Mouse (Mus musculus): ENCODE results near the gene Tmtc3. TPM values are rescaled to one million over a fixed set of nuclear protein-coding genes. Genes with fewer than 3 reads are reported as not detected.
A peak's percentile ranks its signal among the peaks of the same experiment; 100 is the strongest.

The Tmtc3 gene
- polyA plus RNA-seq (2016; fragmentation: Nextera tagmentation; extraction: Ambion mirVana) = 20.0 and 20.5 TPM in 2 replicates

DNA sequence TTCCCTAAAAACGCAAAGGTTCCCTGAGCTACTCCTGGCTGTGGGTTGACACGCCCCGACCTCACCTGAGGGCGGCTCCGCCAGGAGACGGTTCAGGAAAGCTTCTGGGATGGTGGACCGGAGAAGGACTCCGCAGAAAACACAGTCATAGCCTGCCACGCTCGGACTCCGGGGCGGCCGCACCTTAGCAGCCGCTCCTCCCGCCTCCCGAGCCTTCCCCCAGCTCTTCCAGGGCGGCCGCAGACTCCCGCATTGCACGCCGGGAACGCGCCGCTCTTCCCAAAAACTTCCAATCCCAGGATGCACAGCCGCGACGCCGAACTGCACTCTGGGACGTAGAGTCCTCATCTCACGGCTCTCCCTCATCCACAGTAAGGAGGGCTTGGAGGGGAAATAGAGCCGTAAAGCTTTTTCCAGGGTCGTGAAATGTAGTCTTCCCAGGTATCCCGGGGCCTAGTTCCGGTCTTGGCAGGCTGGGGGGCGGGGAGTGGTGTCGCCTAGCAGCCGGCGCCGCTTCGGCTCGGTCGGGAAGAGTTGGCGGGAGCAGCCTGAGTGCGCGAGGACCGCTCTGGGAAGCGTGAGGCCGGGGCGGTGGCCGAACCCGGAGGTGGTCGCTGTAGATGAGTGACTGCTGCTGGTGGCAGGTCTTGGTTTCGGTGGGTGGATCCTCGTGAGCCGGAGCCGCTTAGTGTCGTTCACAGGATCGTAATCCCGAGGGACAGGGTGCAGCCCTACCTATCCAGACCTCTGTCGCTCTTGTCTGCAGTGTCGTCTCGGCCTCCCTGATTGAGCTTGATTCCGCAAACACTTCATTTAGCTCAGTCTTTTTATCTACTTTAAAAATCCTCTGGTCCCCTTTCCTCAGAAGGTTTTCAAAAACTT, at the start of gene Tmtc3, which contains the start of gene Cep290:
Tmtc3 (minus strand) TSS at position 254 of the 882 bp plus-strand sequence.
Cep290 (plus strand) TSS at position 462 of the 882 bp plus-strand sequence.
- Histone ChIP-seq H3K36me3 (replicated peaks) (no peaks in the 10 kb centered on the region), H3K9ac (peak within 1 kb of the TSS; percentile 76), H3K27me3 (no peaks in the 10 kb centered on the region), H3K9me3 (no peaks in the 10 kb centered on the region), H3K4me3 (replicated peaks) (peak within 1 kb of the TSS; percentile 74), H3K27ac (peak within 1 kb of the TSS; percentile 76), H3K4me1 (peaks cover 15% of the 10 kb centered on the region), H3K4me2 (peak within 1 kb of the TSS; percentile 74)
- peak; percentile 98 for ATAC-seq (ENCODE audit: low FRiP score)
- under 1% methylated on average over 63 of the region's 63 CpGs for WGBS

DNA sequence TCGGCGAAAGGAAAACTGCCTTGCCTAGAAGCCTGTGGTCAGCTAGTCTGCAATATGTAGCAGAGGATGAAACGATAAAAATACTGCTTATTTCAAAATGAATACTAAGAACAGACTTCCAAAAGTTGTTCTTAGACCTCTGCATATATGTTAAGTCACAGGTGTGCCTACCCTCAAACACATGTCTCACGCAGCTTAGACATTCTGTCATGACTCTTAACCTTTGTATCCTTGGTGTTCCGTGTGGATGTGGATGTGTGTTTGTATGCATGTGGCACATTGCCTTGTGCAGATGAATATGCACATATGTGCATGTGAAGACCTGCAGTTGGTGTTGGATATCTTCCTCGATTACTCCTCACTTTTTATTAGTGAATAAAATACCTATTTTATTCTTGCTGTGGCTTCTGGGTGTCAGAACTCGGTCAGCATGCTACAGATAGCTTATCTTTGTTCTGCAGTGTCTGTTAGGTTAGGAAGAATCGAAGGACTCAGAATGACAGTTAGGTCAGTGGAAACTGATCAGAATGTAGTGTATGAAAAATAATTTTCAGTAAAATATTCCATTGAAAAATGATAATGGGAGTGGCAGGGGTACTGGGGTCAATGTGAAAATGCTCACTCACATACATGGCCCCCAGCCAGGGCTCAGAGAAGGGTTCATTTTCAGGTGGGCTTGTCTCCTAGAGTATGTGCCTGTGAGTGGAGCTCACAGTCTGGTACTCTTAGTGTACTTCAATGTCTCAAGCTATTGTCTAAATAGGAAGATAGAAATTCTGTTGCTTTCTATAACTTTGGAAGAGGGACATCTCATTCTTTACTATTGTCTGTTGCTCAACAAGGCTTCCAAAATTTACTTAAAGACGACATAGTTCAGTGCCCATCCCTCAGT, 37.6 kb upstream of the Tmtc3 start:
- no peaks in the 10 kb centered on the region for H3K4me1 ChIP-seq
- ATAC-seq (ENCODE audit: low FRiP score) = no peak

DNA sequence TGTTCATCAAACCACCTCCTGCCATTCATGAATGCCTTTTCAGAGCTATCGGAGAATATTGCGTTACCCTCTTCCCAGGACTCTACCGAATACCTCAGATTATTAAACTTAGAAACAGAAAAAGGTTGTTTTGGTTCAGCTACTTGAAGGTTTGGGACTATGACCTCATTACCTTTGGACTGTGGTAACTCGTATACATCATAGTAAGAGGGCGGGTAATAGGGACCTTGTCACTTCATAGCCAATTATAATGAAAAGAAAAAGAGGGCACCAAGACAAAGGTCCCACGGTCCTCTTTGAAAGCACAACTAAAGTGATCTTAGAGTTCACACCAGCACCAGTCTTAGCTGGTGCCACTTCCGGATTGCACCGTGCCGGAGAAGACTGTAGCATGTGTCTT, 35.2 kb upstream of the Tmtc3 start:
- Histone ChIP-seq H3K9me3 (no peaks in the 10 kb centered on the region), H3K4me1 (no peaks in the 10 kb centered on the region), H3K4me2 (no peak overlapping the region), H3K27ac (no peak overlapping the region), H3K27me3 (no peaks in the 10 kb centered on the region), H3K9ac (no peak overlapping the region), H3K4me3 (replicated peaks) (no peak overlapping the region), H3K36me3 (replicated peaks) (peaks cover 11% of the 10 kb centered on the region)
- 71% methylated on average over 9 of the region's 9 CpGs for WGBS
- no peak for ATAC-seq (ENCODE audit: low FRiP score)

More for the DNA sequence above, 37.6 kb upstream of the Tmtc3 start:
- H3K9ac ChIP-seq = no peak overlapping the region
- no peak overlapping the region for H3K4me3 ChIP-seq (replicated peaks)
- H3K27me3 ChIP-seq = no peaks in the 10 kb centered on the region
- no peaks in the 10 kb centered on the region for H3K9me3 ChIP-seq
- no peak overlapping the region for H3K27ac ChIP-seq
- H3K36me3 ChIP-seq (replicated peaks) = peaks cover 7% of the 10 kb centered on the region
- no peak overlapping the region for H3K4me2 ChIP-seq
- WGBS = 92% methylated on average over 9 of the region's 9 CpGs

DNA sequence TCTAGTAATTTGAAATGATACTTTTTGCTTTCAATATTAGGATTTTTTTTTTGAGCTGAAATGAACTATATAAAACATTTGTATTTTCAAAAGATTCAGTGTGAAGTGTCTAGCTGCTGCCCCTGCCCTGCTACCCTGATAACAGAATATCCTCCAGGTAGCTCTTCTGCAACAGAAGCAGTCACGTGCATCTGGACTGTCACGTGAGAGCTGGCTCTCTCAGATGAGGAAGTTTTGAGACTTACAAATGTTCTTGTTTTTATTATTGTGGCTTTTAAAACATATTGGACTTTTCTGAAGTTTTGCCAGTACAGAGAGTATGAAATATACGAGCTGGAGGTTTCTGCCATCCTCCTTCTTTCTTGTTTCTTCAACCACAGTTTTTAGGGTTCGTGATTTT, 34.5 kb upstream of the Tmtc3 start:
- H3K27me3 ChIP-seq = no peaks in the 10 kb centered on the region
- H3K4me3 ChIP-seq (replicated peaks) = no peak overlapping the region
- 91% methylated on average over 4 of the region's 4 CpGs for WGBS
- no peak overlapping the region for H3K4me2 ChIP-seq
- H3K4me1 ChIP-seq = no peaks in the 10 kb centered on the region
- H3K36me3 ChIP-seq (replicated peaks) = peaks cover 11% of the 10 kb centered on the region
- H3K9me3 ChIP-seq = no peaks in the 10 kb centered on the region
- ATAC-seq (ENCODE audit: low FRiP score) = no peak
- no peak overlapping the region for H3K9ac ChIP-seq
- H3K27ac ChIP-seq = no peak overlapping the region

DNA sequence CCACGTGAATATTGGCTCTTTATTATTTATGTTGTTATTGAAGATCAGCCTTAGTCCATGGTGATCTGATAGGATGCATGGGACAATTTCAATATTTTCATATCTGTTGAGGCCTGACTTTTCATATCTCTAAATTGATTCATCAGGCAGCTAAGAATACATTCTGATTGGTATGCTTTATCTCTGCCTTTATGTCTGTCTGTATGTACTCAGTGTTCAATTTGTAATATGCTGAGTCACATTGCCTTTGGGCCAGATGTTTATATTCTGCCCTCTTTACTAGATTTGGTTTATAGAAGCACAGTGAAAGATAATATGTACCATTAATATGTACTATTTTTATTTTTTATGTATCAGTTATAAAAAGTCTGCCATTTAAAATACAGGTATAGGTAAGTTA, 21.0 kb upstream of the Tmtc3 start:
- H3K9ac ChIP-seq = no peak overlapping the region
- WGBS = 89% methylated on average over 1 of the region's 1 CpGs
- no peak for ATAC-seq (ENCODE audit: low FRiP score)

DNA sequence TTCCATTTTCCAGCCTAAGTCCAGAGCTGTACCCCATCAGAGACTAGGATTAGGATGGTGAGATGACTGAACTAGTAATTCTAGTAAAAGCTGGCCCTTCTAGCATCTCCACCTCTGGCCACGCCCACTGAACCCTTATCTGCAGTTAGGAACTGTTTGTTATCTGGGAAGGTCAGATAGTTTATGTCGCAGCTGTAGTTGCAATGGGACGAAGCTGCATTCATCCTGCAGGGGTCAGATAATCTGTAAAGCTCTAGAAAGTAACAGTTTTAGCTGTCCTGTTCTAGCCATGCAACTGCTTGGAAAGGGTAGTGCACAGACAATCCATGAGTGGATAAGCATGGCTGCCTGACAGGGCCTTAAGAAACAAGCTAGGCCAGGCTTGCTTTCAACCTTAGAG, 11.2 kb upstream of the Tmtc3 start:
- H3K9me3 ChIP-seq = no peaks in the 10 kb centered on the region
- WGBS = 90% methylated on average over 3 of the region's 3 CpGs
- H3K36me3 ChIP-seq (replicated peaks) = peaks cover 31% of the 10 kb centered on the region
- H3K9ac ChIP-seq = no peak overlapping the region
- no peak for ATAC-seq (ENCODE audit: low FRiP score)
- H3K27ac ChIP-seq = no peak overlapping the region
- no peaks in the 10 kb centered on the region for H3K4me1 ChIP-seq
- H3K4me2 ChIP-seq = no peak overlapping the region
- H3K27me3 ChIP-seq = no peaks in the 10 kb centered on the region
- no peak overlapping the region for H3K4me3 ChIP-seq (replicated peaks)

More for the DNA sequence above, 21.0 kb upstream of the Tmtc3 start:
- Histone ChIP-seq H3K9me3 (no peaks in the 10 kb centered on the region), H3K36me3 (replicated peaks) (peaks cover 15% of the 10 kb centered on the region; the same call in 1 of the 2 replicates), H3K4me3 (replicated peaks) (no peak overlapping the region), H3K4me2 (no peak overlapping the region), H3K4me1 (no peaks in the 10 kb centered on the region), H3K27ac (no peak overlapping the region), H3K27me3 (no peaks in the 10 kb centered on the region)

DNA sequence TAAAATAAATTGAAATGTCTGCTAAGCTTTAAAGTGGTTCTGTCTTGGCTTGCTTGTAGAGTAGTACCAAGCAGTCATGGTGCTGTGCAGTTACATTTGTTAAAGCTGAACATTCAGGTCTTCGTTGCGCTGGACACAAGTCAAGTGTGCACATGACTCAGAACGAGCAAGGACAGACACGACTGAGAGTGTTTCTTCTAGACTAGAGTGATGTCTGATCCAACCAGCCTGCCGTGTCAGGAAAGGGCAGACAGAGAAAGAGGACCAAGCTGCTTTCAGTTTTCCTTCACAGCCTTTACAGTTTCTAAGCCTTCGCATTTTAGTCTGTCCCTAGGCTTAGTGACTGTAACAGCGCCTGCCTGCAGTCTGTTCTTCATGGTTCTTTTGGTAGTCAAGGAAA, 4.8 kb upstream of the Tmtc3 start:
- no peak for ATAC-seq (ENCODE audit: low FRiP score)
- Histone ChIP-seq H3K4me2 (no peak overlapping the region), H3K9me3 (no peaks in the 10 kb centered on the region), H3K36me3 (replicated peaks) (peaks cover 15% of the 10 kb centered on the region), H3K27me3 (no peaks in the 10 kb centered on the region), H3K27ac (no peak overlapping the region), H3K9ac (no peak overlapping the region), H3K4me1 (peaks cover 11% of the 10 kb centered on the region; the same call in 1 of the 2 replicates), H3K4me3 (replicated peaks) (no peak overlapping the region)
- WGBS = 93% methylated on average over 7 of the region's 7 CpGs

DNA sequence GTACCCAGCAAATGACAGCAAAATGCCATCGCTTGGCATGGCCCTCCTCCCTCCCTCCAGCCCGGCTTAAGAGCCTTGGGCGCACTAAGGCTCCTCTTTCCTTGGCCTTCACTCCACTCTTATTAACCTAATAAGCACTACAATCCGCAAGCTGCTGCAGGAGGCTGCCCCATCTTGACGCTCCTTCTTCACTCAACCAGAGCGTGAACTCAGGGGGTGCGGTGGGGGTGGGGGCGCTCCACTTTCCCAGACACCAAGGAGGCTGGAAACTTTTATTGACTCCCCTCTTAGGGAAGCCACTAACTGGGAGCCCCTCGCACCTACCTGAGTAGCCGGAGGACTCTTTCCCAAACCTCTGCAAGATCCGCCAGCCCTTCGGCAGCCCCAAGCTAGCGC, 451 bp downstream of the Tmtc3 start:
- no peak for ATAC-seq (ENCODE audit: low FRiP score)
- no peaks in the 10 kb centered on the region for H3K27me3 ChIP-seq
- peak overlapping the region; percentile 76 for H3K27ac ChIP-seq
- peak overlapping the region; percentile 76 for H3K9ac ChIP-seq
- H3K4me2 ChIP-seq = peak overlapping the region; percentile 74
- no peaks in the 10 kb centered on the region for H3K9me3 ChIP-seq
- 0% methylated on average over 13 of the region's 13 CpGs for WGBS
- peak overlapping the region; percentile 74 for H3K4me3 ChIP-seq (replicated peaks)
- no peaks in the 10 kb centered on the region for H3K36me3 ChIP-seq (replicated peaks)
- H3K4me1 ChIP-seq = peaks cover 15% of the 10 kb centered on the region

DNA sequence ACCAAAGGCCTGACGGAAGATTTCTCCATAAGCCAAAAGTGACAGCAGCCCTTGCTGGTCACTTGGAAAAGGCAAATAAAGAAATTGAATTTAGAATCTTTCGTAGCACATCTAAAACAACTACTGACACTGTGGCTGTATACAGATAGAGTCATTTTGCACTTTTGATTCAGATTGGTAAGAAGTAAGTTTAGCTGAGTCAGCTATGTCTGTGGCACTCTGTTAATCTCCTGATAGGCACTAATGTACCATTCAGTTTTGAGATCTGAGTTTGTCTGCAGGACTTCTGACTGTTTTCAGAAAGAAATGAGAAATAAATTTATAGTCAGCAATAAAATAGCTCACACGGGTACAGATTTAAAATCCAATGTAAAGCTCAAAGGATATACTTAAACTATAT, 7.6 kb downstream of the Tmtc3 start:
- no peak overlapping the region for H3K9ac ChIP-seq
- H3K4me2 ChIP-seq = no peak overlapping the region
- no peaks in the 10 kb centered on the region; the same call in 1 of the 2 replicates for H3K4me1 ChIP-seq
- 93% methylated on average over 3 of the region's 3 CpGs for WGBS
- ATAC-seq (ENCODE audit: low FRiP score) = no peak
- no peaks in the 10 kb centered on the region for H3K27me3 ChIP-seq
- no peak overlapping the region for H3K27ac ChIP-seq
- H3K36me3 ChIP-seq (replicated peaks) = peaks cover 17% of the 10 kb centered on the region
- no peak overlapping the region for H3K4me3 ChIP-seq (replicated peaks)
- H3K9me3 ChIP-seq = no peaks in the 10 kb centered on the region

DNA sequence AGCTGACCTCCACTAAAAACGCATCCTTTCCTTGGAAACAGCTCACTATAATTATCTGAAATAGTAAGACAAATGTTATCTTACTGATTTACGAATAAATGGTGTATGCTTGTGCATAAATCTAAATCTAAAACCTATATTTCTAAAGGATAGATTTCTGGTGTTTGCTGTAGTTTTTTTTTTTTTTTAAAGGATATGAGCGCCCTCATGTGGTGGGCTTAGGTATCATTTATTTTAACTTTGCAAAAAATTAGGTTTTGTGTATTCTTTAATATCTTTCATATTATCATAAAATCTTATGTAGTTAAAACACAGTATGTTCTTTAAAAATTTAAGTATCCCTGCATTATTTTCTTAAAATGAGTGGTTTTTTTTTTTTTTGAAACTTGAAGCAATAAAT, 12.1 kb downstream of the Tmtc3 start:
- no peak overlapping the region for H3K9ac ChIP-seq
- no peaks in the 10 kb centered on the region for H3K27me3 ChIP-seq
- H3K4me2 ChIP-seq = no peak overlapping the region
- no peak overlapping the region for H3K27ac ChIP-seq
- WGBS = 60% methylated on average over 3 of the region's 3 CpGs
- no peaks in the 10 kb centered on the region for H3K9me3 ChIP-seq
- H3K36me3 ChIP-seq (replicated peaks) = peaks cover 31% of the 10 kb centered on the region
- H3K4me3 ChIP-seq (replicated peaks) = no peak overlapping the region
- H3K4me1 ChIP-seq = no peaks in the 10 kb centered on the region
- no peak for ATAC-seq (ENCODE audit: low FRiP score)

DNA sequence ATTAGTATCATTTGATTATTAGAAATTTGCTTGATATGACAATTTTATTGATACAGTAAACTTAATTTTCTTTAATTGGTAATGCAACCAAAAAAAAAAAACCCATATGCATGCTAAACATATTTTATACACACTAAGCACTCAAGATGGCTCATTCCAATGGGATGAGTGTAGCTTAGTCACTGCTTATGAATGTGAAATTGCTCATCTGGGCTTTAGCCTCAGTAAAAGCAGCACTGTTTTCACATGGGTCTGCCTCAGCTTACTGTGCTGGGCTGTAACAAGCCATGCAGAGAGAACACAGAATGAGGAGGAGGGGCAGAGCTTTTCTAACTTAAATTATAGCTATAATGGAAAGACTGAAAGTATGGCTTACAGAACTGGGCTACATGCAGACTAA, 26.6 kb downstream of the Tmtc3 start:
- H3K9me3 ChIP-seq = no peaks in the 10 kb centered on the region
- H3K27ac ChIP-seq = no peak overlapping the region
- peaks cover 19% of the 10 kb centered on the region for H3K36me3 ChIP-seq (replicated peaks)
- no peak overlapping the region for H3K4me3 ChIP-seq (replicated peaks)
- no peaks in the 10 kb centered on the region for H3K27me3 ChIP-seq
- H3K4me1 ChIP-seq = no peaks in the 10 kb centered on the region
- H3K9ac ChIP-seq = no peak overlapping the region
- ATAC-seq (ENCODE audit: low FRiP score) = no peak
- no peak overlapping the region for H3K4me2 ChIP-seq

DNA sequence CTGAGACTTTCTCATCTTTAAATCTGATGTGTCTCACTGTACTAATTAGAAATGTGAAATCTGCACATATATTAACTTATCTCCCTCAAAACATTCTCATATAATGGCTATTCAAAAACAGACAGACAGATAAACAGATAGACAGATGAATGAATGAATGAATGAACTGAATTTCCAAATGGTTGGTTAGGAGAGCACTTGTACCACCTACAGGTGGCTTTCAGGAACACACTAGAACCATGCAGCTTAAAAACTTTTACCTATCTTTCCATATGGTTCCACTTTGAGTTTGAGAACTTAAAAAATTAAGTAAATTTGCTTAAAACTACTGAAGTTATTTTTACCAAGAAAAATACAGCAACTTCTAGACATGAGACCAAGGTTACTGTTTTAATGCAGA, 37.8 kb downstream of the Tmtc3 start:
- Histone ChIP-seq H3K9ac (no peak overlapping the region), H3K4me3 (replicated peaks) (no peak overlapping the region), H3K4me1 (no peaks in the 10 kb centered on the region), H3K27ac (no peak overlapping the region), H3K4me2 (no peak overlapping the region), H3K36me3 (replicated peaks) (peaks cover 19% of the 10 kb centered on the region; the same call in 1 of the 2 replicates), H3K27me3 (no peaks in the 10 kb centered on the region), H3K9me3 (no peaks in the 10 kb centered on the region)
- no peak for ATAC-seq (ENCODE audit: low FRiP score)
